Mouse (Mus musculus): ENCODE results near the gene Gldc.

Gldc gene

DNA sequence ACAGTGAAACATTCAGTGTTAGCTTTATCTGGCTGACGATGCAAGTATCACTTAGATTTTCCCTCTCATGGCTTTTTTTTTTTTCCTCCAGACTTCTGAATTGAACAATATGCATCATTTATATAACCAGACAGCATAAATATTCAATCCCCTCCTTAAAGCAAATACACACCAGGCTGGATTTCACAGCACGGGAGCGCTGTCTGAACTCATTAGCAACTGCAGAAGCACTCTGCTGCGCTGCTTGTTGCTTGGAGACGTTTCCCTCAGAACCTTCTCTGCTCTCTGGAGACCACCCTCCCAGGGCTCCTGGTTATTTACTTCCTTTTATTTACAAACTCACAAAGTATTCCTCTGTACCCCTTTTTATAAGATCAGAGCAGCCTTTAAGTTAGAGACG, 66.1 kb downstream of the Gldc start:
- no peak for DNase-seq (ENCODE audit: extremely low read depth, insufficient read length, low spot score)

- DNase-seq (ENCODE audit: extremely low read depth, insufficient read length, low spot score) = no peak
Observed at GRCm38 (mm10) chr19:30108616-30109015, 66.6 kb downstream of the Gldc start.

DNA sequence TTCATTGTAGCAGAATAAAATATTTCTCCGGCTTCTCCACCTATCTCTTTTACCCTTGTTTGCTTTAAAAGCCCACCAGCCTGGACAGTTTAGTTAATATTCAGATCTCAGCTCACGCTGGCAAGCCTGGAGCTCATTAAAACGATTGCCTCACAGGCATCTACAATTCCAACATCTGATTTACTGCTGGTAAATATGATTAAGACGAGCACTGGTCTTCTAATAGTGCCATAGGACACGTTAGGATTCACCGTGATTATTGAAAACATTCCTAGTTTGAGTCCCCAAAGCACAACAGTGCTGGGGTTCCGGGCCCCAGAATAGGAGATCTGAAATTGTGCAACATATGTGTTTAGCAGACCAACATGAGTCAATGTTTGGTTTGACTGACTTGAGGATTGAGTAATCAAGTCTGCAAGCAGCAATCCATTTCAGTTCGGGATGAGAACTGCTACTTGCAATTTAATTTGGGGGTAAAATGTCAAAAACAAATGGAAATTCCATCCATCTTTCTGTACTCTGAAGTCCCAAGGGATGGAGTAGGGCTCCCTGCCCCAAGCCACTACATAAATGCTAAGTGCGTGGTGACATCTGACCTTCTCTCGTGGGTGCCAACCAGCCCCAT, 67.9 kb downstream of the Gldc start:
- peak; percentile 26 for DNase-seq (ENCODE audit: extremely low read depth, insufficient read length, low spot score)

DNA sequence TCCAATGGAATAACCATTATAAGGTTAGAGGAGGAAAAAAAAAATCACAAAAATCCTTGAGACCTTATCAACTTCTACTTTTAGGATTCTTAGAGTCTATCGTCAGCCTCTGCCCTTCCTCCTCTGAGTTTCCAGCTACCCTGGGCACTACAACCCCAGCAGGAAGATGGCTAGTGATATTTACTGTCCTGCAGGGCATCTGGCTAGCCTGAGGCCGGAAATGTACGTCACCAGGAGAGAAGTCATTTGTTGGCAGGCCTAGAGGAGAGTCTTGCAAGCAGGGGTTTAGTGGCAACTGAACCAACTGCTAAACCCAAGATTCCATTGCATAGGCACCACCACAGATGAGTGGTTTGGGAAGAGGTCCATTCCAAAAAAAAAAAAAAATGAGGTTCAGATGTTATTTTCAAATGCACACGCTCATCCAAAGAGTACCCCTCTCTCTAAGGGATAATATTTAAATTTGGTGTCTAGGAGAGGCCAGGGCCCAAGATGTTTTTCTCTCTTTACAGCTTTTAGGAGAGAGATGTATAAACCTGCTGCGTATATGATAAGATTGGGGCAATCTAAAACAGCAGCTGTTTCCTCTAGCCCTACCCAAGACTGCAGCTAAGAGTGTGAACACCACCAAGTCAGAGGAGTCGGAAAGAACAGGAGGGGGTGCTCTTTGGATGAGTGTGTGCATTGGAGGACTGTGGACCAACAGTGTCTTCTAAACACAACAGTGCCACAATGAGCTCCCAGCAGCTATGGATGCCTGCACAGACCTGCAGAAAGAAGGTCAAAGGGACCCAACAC, 70.0 kb downstream of the Gldc start:
- DNase-seq (ENCODE audit: extremely low read depth, insufficient read length, low spot score) = no peak

- no peak for DNase-seq (ENCODE audit: extremely low read depth, insufficient read length, low spot score)
Observed at GRCm38 (mm10) chr19:30102620-30103019, 72.6 kb downstream of the Gldc start.

- no peak for DNase-seq (ENCODE audit: extremely low read depth, insufficient read length, low spot score)
Observed at GRCm38 (mm10) chr19:30100571-30100970, 74.7 kb downstream of the Gldc start.

GRCm38 (mm10) chr19:30097039-30097438, 78.2 kb downstream of the Gldc start:
- DNase-seq (ENCODE audit: extremely low read depth, insufficient read length, low spot score) = no peak

DNA sequence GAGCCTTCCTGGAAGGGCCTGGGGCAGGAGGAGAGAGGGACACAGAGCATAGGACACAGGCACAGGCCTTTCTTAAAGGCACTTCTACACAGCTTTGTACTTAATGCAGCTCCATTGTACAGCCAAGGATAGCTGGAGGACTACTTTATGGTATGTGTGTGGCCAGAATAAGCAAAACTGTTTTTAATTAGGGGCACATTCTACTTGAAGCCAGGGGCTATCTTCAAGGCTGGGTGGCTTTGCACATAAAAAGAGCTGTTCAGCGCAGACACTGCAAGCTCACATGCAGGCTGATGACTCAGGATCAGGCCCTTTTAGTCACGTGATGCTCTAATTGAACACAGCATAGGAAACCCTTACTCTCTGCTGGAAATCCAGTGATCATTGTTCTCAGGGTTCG, 79.0 kb downstream of the Gldc start:
- no peak for DNase-seq (ENCODE audit: extremely low read depth, insufficient read length, low spot score)

- DNase-seq (ENCODE audit: extremely low read depth, insufficient read length, low spot score) = no peak
Observed at GRCm38 (mm10) chr19:30091644-30092295, 83.5 kb downstream of the Gldc start.

DNA sequence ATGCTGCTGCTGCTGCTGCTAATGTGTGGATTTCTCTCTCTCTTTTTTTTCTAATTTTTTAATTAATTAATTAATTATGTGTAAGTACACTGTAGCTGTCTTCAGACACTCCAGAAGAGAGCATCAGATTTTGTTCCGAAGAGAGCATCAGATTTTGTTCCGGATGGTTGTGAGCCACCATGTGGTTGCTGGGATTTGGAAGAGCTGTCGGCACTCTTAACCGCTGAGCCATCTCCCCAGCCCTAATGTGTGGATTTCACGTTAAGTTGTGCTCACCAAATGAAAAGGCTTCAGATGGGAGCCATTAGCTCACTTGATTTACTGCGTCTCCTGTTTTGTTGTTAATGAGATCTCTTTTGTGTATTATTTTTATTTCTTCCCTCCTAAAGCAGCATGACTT, 85.1 kb downstream of the Gldc start:
- no peak for DNase-seq (ENCODE audit: extremely low read depth, insufficient read length, low spot score)

GRCm38 (mm10) chr19:30065797-30066196, 109.4 kb downstream of the Gldc start:
- DNase-seq (ENCODE audit: extremely low read depth, insufficient read length, low spot score) = no peak

GRCm38 (mm10) chr19:30054218-30054617, 121.0 kb downstream of the Gldc start:
- no peak for DNase-seq (ENCODE audit: extremely low read depth, insufficient read length, low spot score)

DNA sequence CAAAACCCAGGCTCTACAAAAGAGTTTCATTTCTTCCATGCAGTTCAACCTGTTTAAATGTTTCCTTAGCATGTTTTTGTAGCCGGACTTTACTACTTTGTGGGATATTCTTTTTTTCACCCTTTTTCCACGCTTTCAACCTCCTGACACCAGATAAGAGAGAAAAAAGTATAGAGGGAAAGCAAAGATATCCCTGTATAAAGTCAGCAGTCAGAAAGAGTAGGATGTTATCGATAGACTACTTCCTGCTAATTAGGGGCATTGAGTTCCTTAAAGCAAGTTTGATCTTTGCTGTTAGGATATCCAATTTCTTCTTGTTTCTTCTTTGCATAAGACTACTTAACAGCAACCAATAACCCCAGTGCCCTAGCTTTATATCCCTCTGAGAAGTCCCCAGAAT, 123.8 kb downstream of the Gldc start:
- DNase-seq (ENCODE audit: extremely low read depth, insufficient read length, low spot score) = no peak

GRCm38 (mm10) chr19:30050584-30050983, 124.6 kb downstream of the Gldc start:
- no peak for DNase-seq (ENCODE audit: extremely low read depth, insufficient read length, low spot score)
